Mouse (Mus musculus) lung, postnatal 14 days (tissue): ENCODE results near the gene Gm8005.
"Not testable (repeated sequence)": the region's sequence is repeated elsewhere in the genome, so short reads cannot be mapped to it uniquely, and the experiment has no call there.

Experiments
- DNase-seq: peaks from one replicate; pipeline ENCODE4 v3.0.0; 2021

Gm8005 gene

GRCm38 (mm10) chr14:42439573-42439972 is at the start of gene Gm8005:
Gm8005 (minus strand) TSS chr14:42439673.
- not testable (repeated sequence) for DNase-seq

GRCm38 (mm10) chr14:42463581-42463980 is 24.1 kb upstream of the Gm8005 start, which contains the start of gene Gm8011:
Gm8011 (plus strand) TSS chr14:42463881.
- DNase-seq: not testable (repeated sequence)
